In the genomic region with DNA sequence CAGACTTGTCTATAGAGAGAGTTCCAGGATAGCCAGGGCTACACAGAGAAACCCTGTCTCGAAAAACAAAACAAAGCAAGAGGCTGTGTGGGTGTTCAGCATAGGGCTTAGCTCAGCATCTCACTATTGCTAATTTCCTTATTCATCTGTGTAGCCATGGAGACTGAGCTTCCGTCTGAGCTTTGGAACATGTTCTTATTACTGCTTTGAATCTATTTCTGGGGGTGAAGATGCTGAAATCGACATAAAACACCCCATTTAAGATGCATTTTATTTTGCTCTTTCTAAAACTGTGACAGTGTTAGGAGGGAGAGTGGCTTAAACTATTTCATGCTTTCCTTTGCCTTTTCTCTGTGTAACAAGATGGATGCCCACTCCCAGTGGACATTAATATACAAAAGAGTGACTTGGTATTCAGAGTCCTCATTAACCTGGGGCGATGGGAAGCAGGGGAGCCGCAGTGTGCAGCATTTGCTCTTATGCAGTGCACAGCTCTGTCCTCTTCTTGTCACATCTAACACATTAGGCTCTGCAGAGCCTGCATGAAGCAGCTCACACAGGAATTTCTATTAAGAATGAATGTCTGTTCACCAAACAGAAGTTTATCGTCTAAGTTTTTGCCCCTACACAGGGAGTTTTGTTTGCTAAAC, we compare ENCODE assay signal across 10 mouse cellular contexts.
DNase-seq lines count a peak whose midpoint lies in the region; ATAC-seq and TF ChIP-seq lines count a peak whose summit lies in the region.
"Had no signal": no experiment of that assay in that cellular context is flagged by ENCODE, and none has a peak within 500 bp of the region (broad histone marks: within the 10 kb centered on the region; RNA-seq: fewer than 3 reads in every experiment).

No protein-coding gene starts in this region.

- peak overlapping the region; percentile 39; the same call in 1 of the 2 replicates for H3K27ac ChIP-seq in forebrain, embryonic 14.5 days (ENCODE audit: low read depth, low read length)
- peak overlapping the region; percentile 79 for H3K27ac ChIP-seq in midbrain, embryonic 12.5 days (replicated peaks)
- H3K27ac ChIP-seq in liver, postnatal 0 days (ENCODE audit: low read depth), result no peak overlapping the region

- H3K9ac ChIP-seq in forebrain, embryonic 14.5 days (ENCODE audit: low read length), result no peak overlapping the region
- H3K9ac ChIP-seq in midbrain, embryonic 12.5 days (replicated peaks), result no peak overlapping the region
- no peak overlapping the region for H3K9ac ChIP-seq in liver, postnatal 0 days (replicated peaks)

- peak; percentile 19 for DNase-seq in CD4-positive, CD25-positive, alpha-beta regulatory T cell, adult 2 months (ENCODE audit: low read depth, low spot score)
- DNase-seq in forebrain, embryonic 14.5 days (ENCODE audit: low spot score), result peak; percentile 51
- peak; percentile 33 for DNase-seq in layer of hippocampus, adult 11-12 months (ENCODE audit: low spot score)
- DNase-seq in cerebellum, adult 11-12 months, result no peak
- DNase-seq in cerebellum, adult 9-11 months, result no peak
- DNase-seq in liver, postnatal 0 days, result no peak
- DNase-seq in cerebellum, postnatal 4 days (ENCODE audit: low spot score in 2 of 2), result no peak
- DNase-seq: cerebellum, adult 9-10 months; lung, postnatal 14 days had no signal

- no peaks in the 10 kb centered on the region for H3K9me3 ChIP-seq in forebrain, embryonic 14.5 days (replicated peaks; ENCODE audit: control insufficient read depth, low read length)
- H3K9me3 ChIP-seq in midbrain, embryonic 12.5 days, result no peaks in the 10 kb centered on the region
- H3K9me3 ChIP-seq in liver, postnatal 0 days (ENCODE audit: low read length), result no peaks in the 10 kb centered on the region

- 25% methylated on average over 6 of the region's 6 CpGs for WGBS in forebrain, embryonic 14.5 days
- 48% methylated on average over 6 of the region's 6 CpGs for WGBS in midbrain, embryonic 12.5 days
- 81% methylated on average over 6 of the region's 6 CpGs for WGBS in liver, postnatal 0 days (ENCODE audit: insufficient replicate concordance)

- H3K27me3 ChIP-seq in forebrain, embryonic 14.5 days (replicated peaks; ENCODE audit: control insufficient read depth, insufficient read depth, low read length), result no peaks in the 10 kb centered on the region
- no peaks in the 10 kb centered on the region for H3K27me3 ChIP-seq in midbrain, embryonic 12.5 days
- no peaks in the 10 kb centered on the region for H3K27me3 ChIP-seq in liver, postnatal 0 days (ENCODE audit: insufficient read depth, low read length)

- no peaks in the 10 kb centered on the region for H3K36me3 ChIP-seq in forebrain, embryonic 14.5 days (ENCODE audit: control insufficient read depth, insufficient read depth, low read length)
- H3K36me3 ChIP-seq in midbrain, embryonic 12.5 days, result no peaks in the 10 kb centered on the region
- no peaks in the 10 kb centered on the region for H3K36me3 ChIP-seq in liver, postnatal 0 days (replicated peaks; ENCODE audit: insufficient read depth, low read length)

- peak; percentile 73; the same call in 1 of the 2 replicates for ATAC-seq in forebrain, embryonic 14.5 days
- peak; percentile 85 for ATAC-seq in midbrain, embryonic 12.5 days (ENCODE audit: low FRiP score, low read depth)
- no peak for ATAC-seq in liver, postnatal 0 days

- H3K4me2 ChIP-seq in forebrain, embryonic 14.5 days (ENCODE audit: low read length), result no peak overlapping the region
- no peak overlapping the region for H3K4me2 ChIP-seq in midbrain, embryonic 12.5 days (replicated peaks)
- H3K4me2 ChIP-seq in liver, postnatal 0 days (ENCODE audit: low read depth, low read length), result no peak overlapping the region

- peaks cover 2% of the 10 kb centered on the region for H3K4me1 ChIP-seq in forebrain, embryonic 14.5 days (ENCODE audit: control insufficient read depth, insufficient read depth, low read length)
- peaks cover 23% of the 10 kb centered on the region for H3K4me1 ChIP-seq in midbrain, embryonic 12.5 days
- H3K4me1 ChIP-seq in liver, postnatal 0 days (ENCODE audit: insufficient read depth), result no peaks in the 10 kb centered on the region

- no peak overlapping the region for H3K4me3 ChIP-seq in forebrain, embryonic 14.5 days (ENCODE audit: low read depth, low read length)
- no peak overlapping the region for H3K4me3 ChIP-seq in midbrain, embryonic 12.5 days
- no peak overlapping the region for H3K4me3 ChIP-seq in liver, postnatal 0 days (ENCODE audit: low read depth, low read length)

- no peak for TF ChIP-seq CTCF in liver, postnatal 0 days (IDR thresholded peaks at IDR 0.05; ENCODE audit: low read depth)

- no peak for TF ChIP-seq EP300 in liver, postnatal 0 days (IDR thresholded peaks at IDR 0.05; ENCODE audit: low read depth)

Comparison
In these comparisons a context has a peak if more than half of its experiments do, and no peak if none do; other contexts are left out.
1. DNase-seq: peak in CD4-positive, CD25-positive, alpha-beta regulatory T cell, adult 2 months (single experiment), forebrain, embryonic 14.5 days (single experiment) and layer of hippocampus, adult 11-12 months (single experiment); none in cerebellum, adult 11-12 months (single experiment), cerebellum, adult 9-11 months (single experiment), liver, postnatal 0 days (single experiment) and cerebellum, postnatal 4 days (0 of 2).